Mouse (Mus musculus): Measurements from ENCODE around the gene Myh6.
"Not testable (repeated sequence)": the region's sequence is repeated elsewhere in the genome, so short reads cannot be mapped to it uniquely, and the experiment has no call there.

The Myh6 gene

DNA sequence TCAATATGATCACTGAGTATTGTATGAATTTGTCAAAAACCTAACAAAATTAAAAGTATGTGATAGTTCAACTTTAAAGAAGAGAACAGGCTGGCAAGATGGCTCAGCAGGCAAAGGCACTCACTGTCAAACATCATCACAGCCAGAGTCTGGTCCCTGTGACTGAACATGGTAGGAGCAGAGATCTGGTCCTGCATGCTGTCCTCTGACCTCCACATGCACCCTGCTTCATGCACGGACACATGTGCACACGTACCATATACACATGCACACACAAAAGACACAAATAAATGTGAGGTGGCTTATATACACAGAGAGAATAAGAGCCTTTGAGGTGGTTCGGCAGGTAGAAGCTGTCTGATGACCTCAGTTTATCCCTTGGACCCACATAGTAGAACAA lies 11.2 kb downstream of the Myh6 start:
- no peak for DNase-seq

DNA sequence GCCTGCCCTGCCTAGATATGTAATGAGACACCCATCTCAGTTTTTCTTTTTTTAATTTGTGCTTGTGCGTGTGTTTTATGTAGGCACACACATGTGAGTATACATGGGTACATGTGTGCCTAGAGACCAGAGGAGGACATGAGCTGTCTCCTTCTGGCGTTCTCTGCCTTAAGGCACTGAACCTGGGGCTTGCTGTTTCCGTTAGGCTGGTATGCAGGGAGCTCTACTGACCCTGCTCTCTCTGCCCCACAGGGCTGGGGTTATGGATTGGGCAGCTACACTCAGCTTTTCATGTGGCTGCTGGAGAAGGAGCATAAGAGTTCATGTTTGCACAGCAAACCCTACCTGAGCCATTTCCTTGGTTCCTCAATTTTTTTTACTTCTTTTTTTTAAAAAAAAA lies 12.3 kb downstream of the Myh6 start:
- DNase-seq, result no peak

DNA sequence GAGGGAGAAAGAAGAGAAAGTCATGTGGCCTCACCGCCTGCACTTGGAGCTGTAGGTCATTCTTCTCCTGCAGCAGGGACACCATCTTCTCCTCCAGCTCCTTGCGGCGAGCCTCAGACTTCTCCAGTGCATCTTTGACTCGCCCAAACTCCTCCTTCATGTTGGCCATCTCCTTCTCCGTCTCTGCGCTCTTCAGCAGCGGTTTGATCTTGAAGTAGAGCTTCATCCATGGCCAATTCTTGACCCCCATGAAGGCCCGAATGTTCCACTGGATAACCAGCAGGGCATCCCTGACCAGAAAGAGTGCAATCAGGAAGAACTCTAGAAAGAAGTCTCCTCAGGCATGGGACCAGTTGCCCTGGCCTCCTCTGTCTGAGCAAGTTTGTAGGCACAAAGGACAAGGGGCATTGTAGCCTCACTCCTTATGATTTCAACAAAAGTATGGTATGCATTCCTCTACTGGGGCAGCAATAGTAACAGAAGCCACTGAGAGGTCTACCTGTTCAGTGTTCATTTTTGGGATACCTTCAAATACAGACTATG lies 13.0 kb downstream of the Myh6 start:
- DNase-seq, result no peak

DNA sequence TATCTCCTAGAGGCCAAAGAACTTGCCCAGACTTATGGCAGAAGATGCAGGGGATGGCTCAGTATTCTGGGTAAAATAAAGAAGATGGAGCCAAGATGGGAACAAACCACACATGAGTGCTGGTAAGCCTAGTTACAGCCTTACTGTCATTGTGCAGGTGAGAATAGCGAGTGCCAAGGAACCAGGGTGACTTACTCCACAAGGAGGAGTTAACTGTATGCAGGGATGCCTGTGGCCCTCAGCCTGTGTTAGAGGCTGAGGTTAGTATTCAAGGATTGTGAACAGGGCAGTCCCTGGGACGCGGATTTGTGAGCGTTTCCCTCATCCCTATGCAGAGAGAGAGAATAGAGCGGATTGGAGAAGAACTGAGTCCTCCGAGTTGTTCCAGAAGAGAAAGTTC lies 15.1 kb downstream of the Myh6 start:
- no peak for DNase-seq

DNA sequence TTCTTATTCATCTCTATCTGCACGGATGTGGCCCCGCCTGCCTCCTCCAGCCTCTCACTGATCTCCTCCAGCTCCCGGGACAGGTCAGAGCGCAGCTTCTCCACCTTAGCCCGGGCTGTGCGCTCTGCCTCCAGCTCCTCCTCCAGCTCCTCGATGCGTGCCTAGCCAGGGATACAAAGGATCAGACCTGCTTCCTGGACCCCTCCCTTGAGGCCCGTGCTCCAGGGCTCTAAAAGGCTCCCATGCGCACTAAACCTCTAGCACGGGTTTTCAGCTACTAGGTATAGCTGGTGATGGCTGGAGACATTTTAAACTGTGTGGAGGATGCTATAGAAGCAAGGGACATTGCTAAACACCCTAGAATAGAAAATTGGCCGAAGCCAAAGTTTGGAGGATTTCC lies 16.2 kb downstream of the Myh6 start:
- no peak for DNase-seq

DNA sequence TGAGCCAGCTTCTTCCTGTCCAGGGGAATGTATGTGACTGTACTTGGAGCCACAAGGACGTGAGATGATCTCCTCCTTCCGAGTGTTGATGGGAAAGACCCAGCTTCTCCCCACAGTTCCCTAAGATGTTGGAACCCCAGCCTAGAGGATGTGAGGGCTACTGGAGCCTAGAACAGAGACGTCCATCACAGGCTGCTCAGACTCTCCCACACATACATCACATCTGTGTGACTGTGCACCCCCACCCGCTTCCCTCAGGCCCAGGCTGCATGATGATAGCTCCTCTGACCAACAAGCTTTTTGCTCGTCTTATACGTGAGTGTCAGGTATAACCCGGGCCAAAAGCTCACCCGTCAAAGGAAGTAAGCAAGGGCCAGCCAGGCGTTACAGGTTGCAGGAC lies 17.9 kb downstream of the Myh6 start:
- DNase-seq, result no peak

DNA sequence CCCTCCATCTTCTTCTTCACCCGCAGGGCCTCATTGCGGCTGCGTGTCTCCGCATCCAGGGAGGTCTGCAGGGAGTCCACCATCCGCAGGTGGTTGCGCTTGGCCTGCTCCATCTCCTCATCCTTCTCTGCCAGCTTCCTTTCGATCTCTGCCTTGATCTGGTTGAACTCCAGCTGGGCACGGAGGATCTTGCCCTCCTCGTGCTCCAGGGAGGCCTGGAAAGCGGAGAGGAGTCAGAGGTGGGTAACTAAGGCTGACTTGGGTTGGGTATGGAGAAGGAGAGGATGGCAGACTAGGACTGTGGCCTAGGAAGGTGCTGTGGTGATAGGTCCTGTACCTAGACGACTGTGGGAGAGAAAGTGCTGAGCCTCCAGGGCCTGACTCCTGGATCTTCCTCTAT lies 19.7 kb downstream of the Myh6 start:
- DNase-seq, result not testable (repeated sequence)

DNA sequence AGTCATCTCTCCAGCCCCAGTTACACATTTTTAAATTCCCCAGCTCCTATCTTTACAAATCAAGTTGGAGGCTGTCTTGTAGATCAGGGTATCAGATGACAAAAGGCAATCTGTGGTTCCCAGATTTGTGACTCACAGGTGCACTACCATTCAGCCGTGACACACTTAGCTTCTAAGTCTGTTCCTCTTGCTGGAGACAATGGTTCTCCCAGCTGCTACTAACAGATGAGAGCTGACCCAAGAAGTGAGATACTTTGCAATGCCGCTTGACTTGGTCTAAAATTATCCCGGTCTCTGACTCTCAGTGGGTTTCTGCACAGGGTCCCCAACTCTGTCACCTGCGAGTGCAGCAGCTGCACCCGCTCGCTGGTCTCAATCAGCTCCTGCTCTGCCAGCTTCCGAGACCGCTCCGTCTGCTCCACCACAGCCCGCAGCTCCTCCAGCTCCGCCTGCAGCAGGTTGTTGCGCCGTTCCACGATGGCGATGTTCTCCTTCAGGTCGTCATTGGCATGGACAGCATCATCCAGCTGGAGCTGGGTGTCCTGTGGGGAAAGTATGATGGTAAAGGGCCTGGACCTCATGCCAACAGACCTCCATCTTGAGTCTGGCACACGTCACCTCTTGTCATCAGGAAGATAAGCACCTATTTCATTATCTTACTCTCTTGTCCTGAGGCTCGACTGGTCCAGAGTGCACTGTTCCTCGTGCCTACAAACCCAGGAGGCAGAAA lies 20.6 kb downstream of the Myh6 start:
- DNase-seq, result no peak

DNA sequence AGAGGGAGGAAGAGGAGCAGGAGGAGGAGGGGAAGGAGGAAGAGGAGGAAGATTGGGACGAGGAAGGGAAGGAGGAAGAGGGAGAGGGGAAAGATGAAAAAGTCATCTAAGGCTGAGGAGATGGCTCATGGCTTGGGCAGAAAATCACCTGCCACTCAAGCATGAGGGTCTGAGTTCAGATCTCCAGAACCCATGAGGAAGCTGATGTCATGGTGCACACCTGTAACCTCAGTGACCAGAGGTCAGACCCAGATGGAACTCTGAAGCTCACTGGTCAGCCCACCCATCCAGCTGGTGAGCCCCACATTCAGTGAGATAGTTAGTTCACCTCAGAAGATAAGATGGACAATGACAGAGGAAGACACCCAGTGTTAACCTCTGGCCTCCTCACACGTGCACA lies 21.8 kb downstream of the Myh6 start:
- DNase-seq, result no peak

DNA sequence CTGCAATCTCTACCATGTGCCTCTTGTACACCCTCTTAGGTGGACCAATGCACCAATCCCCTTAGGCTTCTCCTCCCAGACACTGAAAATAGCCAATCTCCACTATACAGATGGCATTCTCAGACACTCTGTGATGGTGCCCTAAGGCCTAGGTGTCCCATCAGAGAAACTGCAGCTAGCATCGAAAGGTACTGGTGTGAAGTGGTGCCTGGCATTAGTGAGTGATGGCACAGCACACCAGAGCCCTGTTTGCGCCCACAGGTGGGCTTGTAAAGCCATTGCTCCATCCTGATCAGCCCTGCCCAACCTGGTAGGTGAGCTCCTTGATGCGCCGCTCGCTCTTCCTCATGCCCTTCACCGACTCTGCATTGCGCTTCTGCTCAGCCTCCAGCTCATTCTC lies 22.8 kb downstream of the Myh6 start:
- DNase-seq, result no peak

DNA sequence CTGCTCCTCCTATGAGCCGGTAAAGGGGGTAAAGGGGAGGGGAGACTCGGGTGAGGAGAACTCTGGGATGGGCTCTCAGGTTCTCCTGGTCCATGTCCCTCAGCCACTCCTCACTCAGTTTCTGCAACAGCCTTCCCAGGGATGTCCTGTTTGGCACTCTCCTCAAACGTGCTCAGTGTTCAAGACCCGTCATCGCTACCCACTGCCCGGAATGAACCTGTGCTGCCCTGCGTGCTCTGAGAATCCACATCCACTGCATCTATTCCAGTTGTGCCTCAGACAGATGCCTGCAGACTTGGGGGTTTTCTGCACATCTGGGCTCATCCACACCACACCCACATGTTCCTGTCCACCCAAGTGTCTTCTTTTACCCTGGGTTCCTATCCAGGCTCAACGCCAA lies 24.2 kb downstream of the Myh6 start:
- no peak for DNase-seq

DNA sequence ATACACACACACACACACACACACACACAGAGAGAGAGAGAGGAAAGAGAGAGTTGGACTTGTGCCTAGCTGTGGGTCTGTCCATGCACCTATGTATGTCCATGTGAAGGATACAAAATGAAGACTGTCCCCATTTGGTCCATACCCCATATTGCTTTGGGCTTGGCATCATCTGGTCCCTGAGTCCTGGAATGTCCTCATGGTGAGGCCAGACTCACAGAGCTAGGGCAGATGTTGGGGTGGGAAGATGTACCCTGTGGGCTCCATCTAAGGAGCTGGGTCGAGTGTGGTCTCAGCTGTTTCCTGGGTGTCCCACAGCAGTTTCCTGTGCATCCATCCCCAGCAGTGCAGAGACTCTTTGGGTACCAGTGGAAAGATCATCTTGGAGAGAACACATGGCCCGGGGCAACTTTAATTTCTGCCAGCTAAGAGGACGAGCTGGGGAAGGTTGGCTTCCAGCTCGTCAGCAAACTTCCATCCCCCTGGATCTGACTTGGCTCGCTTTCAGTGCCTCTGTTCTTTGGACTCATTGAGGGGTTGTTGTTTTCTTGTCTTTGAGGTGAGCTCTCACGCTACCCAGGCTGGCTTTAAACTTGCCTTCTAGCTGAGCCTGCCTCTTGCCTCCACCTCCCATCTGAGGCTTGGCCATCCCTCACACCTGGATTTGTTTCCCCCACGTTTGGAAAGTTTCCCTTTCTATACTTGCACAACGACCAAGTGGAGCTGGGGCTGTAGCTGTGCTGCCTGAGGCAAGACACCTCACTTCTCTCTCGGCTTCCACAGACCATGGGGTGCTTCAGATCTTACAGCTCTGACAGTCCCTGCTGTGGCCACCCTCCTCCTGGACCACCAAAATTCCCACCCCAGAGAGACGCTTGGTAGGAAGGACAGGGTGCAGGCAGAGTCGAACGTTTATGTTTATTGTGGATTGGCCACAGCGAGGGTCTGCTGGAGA lies 25.4 kb downstream of the Myh6 start:
- no peak for DNase-seq

DNA sequence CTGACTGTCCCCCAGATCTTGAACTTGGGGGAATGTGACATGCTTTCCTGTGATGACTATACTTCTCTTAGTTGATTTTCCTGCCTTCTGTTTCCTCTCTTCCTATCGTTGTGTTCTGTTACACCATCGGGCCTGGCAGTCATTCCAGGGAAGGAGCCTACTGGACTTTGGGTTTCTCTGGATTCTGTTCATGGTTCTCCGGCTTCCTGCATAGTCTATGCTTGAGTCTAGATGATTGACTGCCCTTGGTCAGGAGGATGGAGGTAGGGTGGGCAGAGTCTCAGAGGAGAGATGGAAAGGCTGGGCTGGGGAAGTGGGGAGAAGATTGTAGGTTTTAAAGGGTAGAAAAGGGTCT lies 26.6 kb downstream of the Myh6 start:
- no peak for DNase-seq

DNA sequence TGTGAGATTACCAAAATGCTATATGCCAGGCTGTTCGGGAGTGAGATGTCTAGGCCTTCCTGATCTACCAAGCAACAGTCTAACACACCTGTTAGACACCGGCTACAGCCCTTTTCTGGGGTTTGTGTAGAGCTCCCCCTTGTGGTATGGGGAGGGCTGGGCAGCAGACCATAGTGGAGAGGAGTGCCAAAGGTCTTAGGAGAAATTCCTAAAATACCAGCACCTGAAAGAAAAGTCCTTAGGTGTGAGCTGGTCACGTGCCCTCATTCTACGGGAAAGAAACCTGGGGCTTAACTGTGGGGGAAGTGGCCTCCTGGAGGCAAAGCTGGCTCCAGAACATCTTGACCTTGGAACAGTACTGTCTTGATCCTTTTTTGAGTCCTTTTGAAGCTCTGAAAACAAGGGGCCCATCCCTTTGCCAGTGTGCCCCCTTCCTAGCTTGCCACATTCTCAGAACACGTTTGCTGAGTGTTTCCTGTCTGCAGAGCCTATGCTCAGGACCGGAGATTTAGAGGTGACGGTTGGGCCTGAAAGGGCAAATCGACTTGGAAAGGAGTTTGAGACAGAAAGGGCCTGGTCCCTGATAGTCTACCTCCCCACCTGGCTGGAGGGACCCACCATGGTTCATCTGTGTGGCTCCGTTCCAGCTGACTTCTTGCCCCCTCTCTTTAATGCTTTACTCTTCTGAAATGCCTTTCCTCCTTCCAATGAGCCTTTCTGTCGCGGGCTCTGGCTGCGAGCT lies 27.1 kb downstream of the Myh6 start:
- no peak for DNase-seq

DNA sequence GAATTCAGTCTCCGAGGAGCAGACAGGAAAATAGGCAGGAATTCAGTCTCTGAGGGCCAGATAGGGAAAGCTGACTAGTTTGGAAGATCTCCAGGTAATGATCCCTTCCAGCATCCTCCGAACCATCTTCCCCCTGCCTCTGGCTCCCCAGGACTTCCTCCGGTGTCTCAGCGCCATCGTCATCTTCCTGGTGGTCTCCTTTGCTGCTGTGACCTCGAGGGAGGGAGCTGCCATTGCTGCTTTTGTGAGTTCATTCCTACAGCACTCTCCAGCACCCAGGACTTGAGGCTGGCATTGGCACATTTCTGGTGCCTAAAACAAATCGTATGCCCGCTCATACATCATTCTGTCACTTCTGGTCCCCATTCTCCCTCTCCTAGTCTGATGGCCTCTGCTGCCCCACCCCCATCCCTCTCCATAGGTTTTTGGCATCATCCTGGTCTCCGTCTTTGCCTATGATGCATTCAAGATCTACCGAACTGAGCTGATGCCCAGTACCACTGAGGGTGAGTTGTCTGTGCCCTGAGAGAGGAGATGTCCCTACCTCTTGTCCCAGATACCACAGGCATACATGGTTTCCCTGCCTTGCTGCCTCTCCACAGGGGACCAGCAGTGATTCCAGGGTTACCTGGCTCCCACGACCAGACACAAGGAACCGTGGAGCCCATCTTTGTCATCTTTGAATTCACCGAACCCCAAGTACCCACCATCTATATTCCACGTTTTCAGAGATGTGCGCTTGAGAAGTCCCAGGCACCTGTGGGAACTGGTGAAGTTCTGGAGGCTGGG lies 28.1 kb downstream of the Myh6 start:
- DNase-seq, result no peak

DNA sequence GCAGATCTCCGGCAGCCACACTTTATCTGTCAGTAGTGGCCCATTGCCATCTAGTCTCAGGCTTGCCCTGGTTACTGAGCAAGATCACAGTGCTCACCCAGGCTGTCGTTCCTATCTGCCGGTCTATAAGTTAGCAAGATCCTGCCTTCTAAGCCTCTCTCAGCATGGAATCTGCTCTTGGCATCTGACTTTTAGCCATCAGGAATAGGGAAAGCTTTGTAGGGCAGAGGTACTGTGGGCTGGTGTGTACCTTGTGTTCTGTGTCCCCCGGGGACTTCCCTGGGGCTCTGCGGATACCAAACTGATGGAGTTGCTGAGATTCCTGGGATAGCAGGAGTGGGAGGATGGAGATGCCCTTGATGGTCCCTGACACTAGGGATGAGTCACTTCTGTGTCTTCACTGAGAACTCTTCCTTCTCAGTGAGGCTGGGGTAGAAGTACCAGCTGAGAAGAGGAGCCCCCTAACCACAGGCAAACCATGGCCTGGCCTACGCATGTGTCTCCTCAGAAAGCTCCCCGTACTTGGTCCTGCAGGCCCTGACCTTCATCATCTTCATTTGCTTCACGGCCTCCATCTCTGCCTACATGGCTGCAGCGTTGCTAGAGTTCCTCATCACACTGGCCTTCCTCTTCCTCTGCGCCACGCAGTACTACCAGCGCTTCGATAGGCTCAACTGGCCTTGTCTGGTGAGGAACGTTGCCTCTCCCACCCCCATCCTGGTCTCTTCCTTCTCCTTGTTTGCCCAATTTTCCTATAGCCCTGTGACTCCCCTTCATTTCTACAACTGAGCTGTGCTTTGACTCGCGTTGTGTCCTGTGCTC lies 29.2 kb downstream of the Myh6 start:
- DNase-seq, result no peak

DNA sequence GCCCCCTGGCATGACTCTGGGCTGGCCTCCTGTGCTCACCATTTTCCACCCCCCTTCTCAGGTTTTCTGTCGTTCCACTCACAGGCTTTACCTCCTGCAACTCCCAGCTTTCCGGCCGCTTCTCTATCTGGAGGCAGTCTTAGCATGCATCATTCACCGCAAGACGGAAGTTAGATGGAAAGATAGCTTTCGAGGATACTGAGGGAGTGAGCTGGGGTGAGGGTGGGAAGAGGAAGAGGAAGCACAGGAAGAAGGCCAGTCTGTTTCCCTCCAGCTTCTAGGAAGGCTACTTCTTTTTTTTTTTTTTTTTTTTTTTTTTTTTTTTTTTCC lies 29.9 kb downstream of the Myh6 start:
- no peak for DNase-seq

DNA sequence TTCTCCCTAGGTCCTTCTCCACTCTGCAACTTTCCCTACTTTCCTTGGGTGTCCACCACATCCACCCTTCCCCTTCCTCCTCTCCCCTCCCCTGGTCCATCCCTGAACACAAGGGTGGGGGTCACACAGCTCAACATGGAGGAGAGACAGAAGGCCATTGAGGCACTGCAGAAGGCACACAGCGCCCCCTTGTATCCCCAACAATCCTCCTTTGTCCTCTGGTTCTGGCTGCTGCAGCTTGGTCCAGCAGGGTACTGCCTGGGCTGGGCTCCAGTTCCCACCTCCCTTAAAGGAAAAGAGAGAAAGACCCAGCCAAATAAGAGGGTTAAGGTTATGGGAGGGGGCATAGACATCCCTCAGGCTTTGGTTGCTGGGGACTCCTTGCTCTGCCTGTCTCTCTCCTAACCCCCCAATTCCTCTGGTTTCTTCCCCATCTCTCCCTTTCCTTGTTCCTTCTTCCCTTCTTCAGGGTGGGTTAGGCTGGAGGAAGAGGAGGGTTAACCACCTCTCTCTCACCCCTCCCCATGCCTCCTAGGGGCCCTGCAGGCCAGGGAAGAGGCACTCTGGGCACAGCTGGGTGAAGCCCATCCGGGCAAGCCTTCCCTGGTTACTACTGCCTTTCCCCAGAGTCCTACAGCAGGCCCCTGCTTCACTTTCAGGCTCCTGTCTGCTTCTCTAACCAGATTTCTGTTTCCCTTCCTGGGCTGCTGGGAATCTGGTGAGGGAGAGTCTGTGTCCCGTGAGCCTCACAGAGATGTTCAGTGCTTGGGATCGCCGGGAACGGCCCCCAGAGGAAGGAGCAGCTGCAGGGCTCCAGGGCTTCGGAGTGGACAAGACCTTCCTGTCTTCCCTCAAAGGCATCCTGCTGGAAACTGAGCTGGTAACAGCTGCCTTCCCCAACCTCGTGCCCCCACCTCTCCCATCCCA lies 30.6 kb downstream of the Myh6 start, which contains the start of gene Cmtm5:
TSS of gene Cmtm5 (plus strand) at position 358 of the 927 bp plus-strand sequence.
- peak; percentile 52 for DNase-seq

DNA sequence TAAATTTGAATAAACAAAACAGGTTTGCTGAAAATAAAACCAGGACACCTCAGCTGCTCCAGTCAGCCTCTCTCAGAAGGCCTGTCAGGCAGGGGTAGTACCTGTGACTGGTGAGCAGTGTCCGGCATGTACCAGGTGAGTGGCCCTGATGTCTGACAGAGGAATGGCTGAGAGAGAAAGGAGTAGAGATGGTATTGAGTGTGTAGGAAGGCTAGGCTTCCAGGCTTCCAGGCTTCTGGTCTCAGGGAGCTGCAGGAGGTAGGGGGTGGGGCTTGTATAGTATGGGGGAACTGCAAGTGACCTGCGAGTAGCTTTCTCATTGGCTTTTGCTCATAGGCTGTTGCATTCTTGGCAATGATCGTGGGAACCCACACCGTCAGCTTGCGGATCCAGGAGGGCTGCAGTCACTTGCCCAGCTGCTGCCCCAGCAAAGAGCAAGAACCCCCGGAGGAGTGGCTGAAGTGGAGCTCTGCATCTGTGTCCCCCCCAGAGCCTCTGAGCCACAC lies 34.0 kb downstream of the Myh6 start, which contains the start of gene Il25:
TSS of gene Il25 (plus strand) at position 51 of the 506 bp plus-strand sequence.
- DNase-seq, result no peak

DNA sequence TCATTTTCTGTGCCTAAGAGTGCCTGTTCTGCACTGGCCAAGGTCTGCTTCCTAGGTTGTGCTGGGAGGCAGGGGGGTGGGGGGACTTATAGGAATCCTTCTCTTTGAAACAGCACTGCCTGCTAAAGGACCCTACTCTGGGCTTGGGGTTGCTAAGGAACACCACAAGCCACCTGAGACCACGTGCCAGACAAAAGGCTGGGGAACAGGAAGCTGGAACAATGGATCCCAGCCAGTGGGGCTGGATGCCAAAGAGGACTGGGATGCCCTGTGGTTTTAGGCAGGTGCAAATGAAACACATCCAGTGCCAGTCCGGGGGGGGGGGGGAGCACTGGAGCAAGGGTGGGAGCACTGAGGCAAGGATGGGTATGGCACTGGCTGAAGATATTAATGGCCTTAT lies 36.3 kb downstream of the Myh6 start:
- no peak for DNase-seq

All from right cerebral cortex, postnatal 14 days (tissue).